Mouse (Mus musculus) MEL (cell line): Measurements from ENCODE around the gene Tmem240. TPM values are rescaled to one million over a fixed set of nuclear protein-coding genes. Genes with fewer than 3 reads are reported as not detected.
A peak's percentile ranks its signal among the peaks of the same experiment; 100 is the strongest.

Experiments used
- DNase-seq: peaks from one replicate; pipeline ENCODE4 v3.0.0; 2011; ENCODE audit warnings: low read depth, low spot score
- H3K27ac ChIP-seq: 2 replicates; pipeline ENCODE4 v1.5.1; 2012; ENCODE audit warnings: low read depth, mild to moderate bottlenecking, control low read depth, low read length, moderate library complexity; ENCODE audit not compliant: control insufficient read depth
- H3K27me3 ChIP-seq, 2 experiments: fragments of 150-350 bp in 1 of 2; sonication (generic) in 1 of 2; 2 replicates each; pipeline ENCODE4 v1.6.1; 2012; ENCODE audit warnings: low read length in 2 of 2, mild to moderate bottlenecking in 2 of 2, improper control_type of control experiment in 1 of 2, moderate library complexity in 1 of 2; ENCODE audit not compliant: insufficient read depth in 2 of 2, control insufficient read depth in 1 of 2
- H3K36me3 ChIP-seq, 2 experiments: 2 replicates each; pipeline ENCODE4 v1.6.1; 2012 to 2014; ENCODE audit warnings: low read length in 2 of 2, improper control_type of control experiment in 1 of 2, inconsistent platforms in 1 of 2, mild to moderate bottlenecking in 1 of 2; ENCODE audit not compliant: insufficient read depth in 2 of 2, control insufficient read depth in 1 of 2
- H3K4me1 ChIP-seq, 2 experiments: fragments of 150-350 bp in 1 of 2; sonication (generic) in 1 of 2; 2 replicates each; pipeline ENCODE4 v1.6.1; 2012; ENCODE audit warnings: low read length in 2 of 2, improper control_type of control experiment in 1 of 2, mild to moderate bottlenecking in 1 of 2; ENCODE audit not compliant: insufficient read depth in 2 of 2, control insufficient read depth in 1 of 2
- H3K4me3 ChIP-seq, 2 experiments: fragments of 150-350 bp in 1 of 2; sonication (generic) in 1 of 2; 2 replicates each; pipeline ENCODE4 v1.5.1; 2012; ENCODE audit warnings: low read depth in 2 of 2, low read length in 2 of 2, mild to moderate bottlenecking in 2 of 2, moderate library complexity in 2 of 2, control low read depth in 1 of 2, improper control_type of control experiment in 1 of 2; ENCODE audit not compliant: control insufficient read depth in 1 of 2, insufficient read depth in 1 of 2
- H3K79me2 ChIP-seq: 2 replicates; pipeline ENCODE4 v1.6.1; 2012; ENCODE audit warnings: mild to moderate bottlenecking, low read length, moderate library complexity; ENCODE audit not compliant: control insufficient read depth, poor library complexity, insufficient read depth
- H3K9ac ChIP-seq: 2 replicates; pipeline ENCODE4 v1.6.1; 2012; ENCODE audit warnings: low read depth, mild to moderate bottlenecking, control low read depth, low read length, moderate library complexity; ENCODE audit not compliant: control insufficient read depth, poor library complexity, severe bottlenecking
- H3K9me3 ChIP-seq: fragments of 150-350 bp; sonication (generic); replicated peaks from 2 replicates; pipeline ENCODE4 v1.6.1; 2012; ENCODE audit warnings: mild to moderate bottlenecking, low read length, improper control_type of control experiment, moderate library complexity; ENCODE audit not compliant: insufficient read depth
- CHD1 ChIP-seq: IDR thresholded peaks from 2 replicates; pipeline ENCODE4 v1.6.1; 2012; ENCODE audit warnings: low read depth, mild to moderate bottlenecking, inconsistent platforms, low read length, improper control_type of control experiment
- CTCF ChIP-seq, 3 experiments: IDR thresholded peaks in 2 of 3; conservative IDR thresholded peaks in 1 of 3; 2 replicates each; pipeline ENCODE4 v1.5.1; 2011 to 2012; ENCODE audit warnings: low read length in 3 of 3, low read depth in 2 of 3, mild to moderate bottlenecking in 2 of 3, improper control_type of control experiment in 1 of 3, inconsistent platforms in 1 of 3, mixed read lengths in 1 of 3, moderate library complexity in 1 of 3; ENCODE audit not compliant: control insufficient read depth in 1 of 3, insufficient read depth in 1 of 3, poor library complexity in 1 of 3, severe bottlenecking in 1 of 3
- ELF1 ChIP-seq: IDR thresholded peaks from 2 replicates; pipeline ENCODE4 v1.6.1; 2014; ENCODE audit warnings: low read depth, mild to moderate bottlenecking, inconsistent platforms, low read length, improper control_type of control experiment, moderate library complexity
- ETS1 ChIP-seq: IDR thresholded peaks from 2 replicates; pipeline ENCODE4 v1.6.1; 2012; ENCODE audit warnings: low read depth, mild to moderate bottlenecking, inconsistent platforms, low read length, improper control_type of control experiment, moderate library complexity
- MAX ChIP-seq: IDR thresholded peaks from 2 replicates; pipeline ENCODE4 v1.6.1; 2011; ENCODE audit warnings: low read length, improper control_type of control experiment
- MAZ ChIP-seq: IDR thresholded peaks from 2 replicates; pipeline ENCODE4 v1.6.1; 2012; ENCODE audit warnings: low read depth, mild to moderate bottlenecking, inconsistent platforms, low read length, improper control_type of control experiment
- MYC ChIP-seq: IDR thresholded peaks from 2 replicates; pipeline ENCODE4 v1.6.1; 2011; ENCODE audit warnings: low read depth, mild to moderate bottlenecking, low read length, improper control_type of control experiment, moderate library complexity
- NRF1 ChIP-seq: IDR thresholded peaks from 2 replicates; pipeline ENCODE4 v1.6.1; 2014; ENCODE audit warnings: low read depth, mild to moderate bottlenecking, inconsistent platforms, low read length, improper control_type of control experiment, moderate library complexity; ENCODE audit not compliant: poor library complexity, insufficient read depth, severe bottlenecking
- POLR2A ChIP-seq, 2 experiments: IDR thresholded peaks; 2 replicates each; pipeline ENCODE4 v1.6.1; 2011 to 2012; ENCODE audit warnings: low read length in 2 of 2, mild to moderate bottlenecking in 2 of 2, control low read depth in 1 of 2, improper control_type of control experiment in 1 of 2, low read depth in 1 of 2, moderate library complexity in 1 of 2; ENCODE audit not compliant: control insufficient read depth in 1 of 2, insufficient read depth in 1 of 2, poor library complexity in 1 of 2
- POLR2AphosphoS2 ChIP-seq: IDR thresholded peaks from 2 replicates; pipeline ENCODE4 v1.6.1; 2011; ENCODE audit warnings: low read length, improper control_type of control experiment
- POLR2AphosphoS5 ChIP-seq: IDR thresholded peaks from 2 replicates; pipeline ENCODE4 v1.6.1; 2012; ENCODE audit warnings: low read depth, borderline replicate concordance, mild to moderate bottlenecking, inconsistent platforms, low read length, moderate library complexity, mixed read lengths
- SIN3A ChIP-seq: IDR thresholded peaks from 2 replicates; pipeline ENCODE4 v1.6.1; 2012; ENCODE audit warnings: low read length, improper control_type of control experiment, inconsistent platforms
- SMC3 ChIP-seq: IDR thresholded peaks from 2 replicates; pipeline ENCODE4 v1.6.1; 2011; ENCODE audit warnings: low read depth, low read length, improper control_type of control experiment
- TBP ChIP-seq: IDR thresholded peaks from 2 replicates; pipeline ENCODE4 v1.8.0; 2011; ENCODE audit warnings: low read depth, low read length, improper control_type of control experiment
- TCF12 ChIP-seq: IDR thresholded peaks from 2 replicates; pipeline ENCODE4 v1.6.1; 2014; ENCODE audit warnings: low read depth, mild to moderate bottlenecking, inconsistent platforms, low read length, improper control_type of control experiment, moderate library complexity
- USF1 ChIP-seq: IDR thresholded peaks from 2 replicates; pipeline ENCODE4 v1.6.1; 2014; ENCODE audit warnings: low read depth, mild to moderate bottlenecking, inconsistent platforms, low read length, improper control_type of control experiment, moderate library complexity
- USF2 ChIP-seq, 2 experiments: IDR thresholded peaks; 2 replicates each; pipeline ENCODE4 v1.6.1; 2011 to 2012; ENCODE audit warnings: improper control_type of control experiment in 2 of 2, low read length in 2 of 2, borderline replicate concordance in 1 of 2, inconsistent platforms in 1 of 2, low read depth in 1 of 2, mild to moderate bottlenecking in 1 of 2; ENCODE audit not compliant: insufficient read depth in 1 of 2
- polyA plus RNA-seq, 2 experiments: library from polyadenylated mRNA; stranded (reverse) in 1 of 2; unstranded in 1 of 2; fragments of >175 nt in 1 of 2; fragments of >200 nt in 1 of 2; gene quantifications; 2 replicates each; pipeline versions ENCODE4 v1.2.1 to v1.2.4; 2012; ENCODE audit warnings: low replicate concordance in 2 of 2, low read depth in 1 of 2; ENCODE audit not compliant: insufficient read length in 2 of 2, insufficient read depth in 1 of 2, missing spikeins in 1 of 2
- total RNA-seq: library from RNA; depleted of rRNA; stranded (reverse); fragments of 300-350 nt; gene quantifications from 2 replicates; pipeline ENCODE4 v1.2.3, GENCODE M21; 2012

Tmem240 gene
- total and polyA plus RNA-seq, 3 experiments: 0.27 to 0.33 TPM; not detected in 1

GRCm38 (mm10) chr4:155772786-155773185 is 38.2 kb downstream of the Tmem240 start:
- no peak overlapping the region for H3K4me3 ChIP-seq
- H3K79me2 ChIP-seq: peaks cover 3% of the 10 kb centered on the region; the same call in 1 of the 2 replicates
- H3K9me3 ChIP-seq: no peaks in the 10 kb centered on the region
- H3K36me3 ChIP-seq: peaks cover 0 to 7% of the 10 kb centered on the region in 2 experiments; a peak in 2 of 4 replicates
- TF ChIP-seq POLR2AphosphoS5 (no peak), POLR2A (IDR thresholded peaks at IDR 0.05; ENCODE audit: control insufficient read depth in 1 of 2, insufficient read depth in 1 of 2, low read depth in 1 of 2, low read length in 2 of 2, poor library complexity in 1 of 2) (no peak), SMC3 (no peak)
- peaks cover 6 to 31% of the 10 kb centered on the region in 2 experiments for H3K4me1 ChIP-seq
- DNase-seq: no peak
- H3K27ac ChIP-seq: no peak overlapping the region
- H3K9ac ChIP-seq: no peak overlapping the region
- no peaks in the 10 kb centered on the region for H3K27me3 ChIP-seq

GRCm38 (mm10) chr4:155773335-155774078 is 38.9 kb downstream of the Tmem240 start:
- Histone ChIP-seq H3K4me1 (peaks cover 6 to 31% of the 10 kb centered on the region in 2 experiments), H3K9me3 (no peaks in the 10 kb centered on the region), H3K36me3 (peaks cover 0 to 8% of the 10 kb centered on the region in 2 experiments; a peak in 2 of 4 replicates), H3K27ac (no peak overlapping the region), H3K9ac (no peak overlapping the region), H3K27me3 (no peaks in the 10 kb centered on the region), H3K79me2 (peaks cover 3% of the 10 kb centered on the region; the same call in 1 of the 2 replicates), H3K4me3 (no peak overlapping the region)
- TF ChIP-seq USF2 (IDR thresholded peaks at IDR 0.05; ENCODE audit: borderline replicate concordance in 1 of 2, insufficient read depth in 1 of 2, low read depth in 1 of 2, low read length in 2 of 2): no peak
- no peak for TF ChIP-seq CTCF (IDR thresholded peaks at IDR 0.05 in 2 of 3, conservative IDR thresholded peaks at IDR 0.05 in 1 of 3; ENCODE audit: control insufficient read depth in 1 of 3, insufficient read depth in 1 of 3, low read depth in 2 of 3, low read length in 3 of 3, poor library complexity in 1 of 3, severe bottlenecking in 1 of 3)
- TF ChIP-seq MYC: no peak
- no peak for TF ChIP-seq TBP
- no peak for TF ChIP-seq POLR2A (IDR thresholded peaks at IDR 0.05; ENCODE audit: control insufficient read depth in 1 of 2, insufficient read depth in 1 of 2, low read depth in 1 of 2, low read length in 2 of 2, poor library complexity in 1 of 2)
- TF ChIP-seq TCF12: no peak
- TF ChIP-seq ETS1: no peak
- no peak for TF ChIP-seq CHD1
- no peak for TF ChIP-seq ELF1
- TF ChIP-seq USF1: no peak
- DNase-seq: no peak

- Histone ChIP-seq H3K79me2 (peaks cover 3% of the 10 kb centered on the region; the same call in 1 of the 2 replicates), H3K4me1 (peaks cover 6 to 30% of the 10 kb centered on the region in 2 experiments), H3K9me3 (no peaks in the 10 kb centered on the region), H3K9ac (peak within 1 kb of the TSS; percentile 24; the same call in 1 of the 2 replicates), H3K36me3 (peaks cover 0 to 8% of the 10 kb centered on the region in 2 experiments; a peak in 2 of 4 replicates), H3K27me3 (no peaks in the 10 kb centered on the region), H3K27ac (no peak within 1 kb of the TSS), H3K4me3 (peak within 1 kb of the TSS; percentile 4 to 38; a peak in 2 of 4 replicates)
- TF ChIP-seq ETS1: no peak
- no peak for TF ChIP-seq MAZ
- TF ChIP-seq NRF1: peak; percentile 19; the same call in 1 of the 2 replicates
- peak; percentile 38; the same call in 1 of the 2 replicates for TF ChIP-seq SIN3A
- no peak for TF ChIP-seq POLR2AphosphoS2
- TF ChIP-seq MAX: peak; percentile 57; the same call in 1 of the 2 replicates
- peak; percentile 83 for DNase-seq
Observed at GRCm38 (mm10) chr4:155774280-155774754, 39.7 kb downstream of the Tmem240 start, which contains the start of gene Vwa1. Gene Vwa1, minus strand, starts transcription at chr4:155774698.
